Mouse (Mus musculus) urinary bladder, adult 2 months (tissue): ENCODE data around the gene Slc1a5. TPM values are rescaled to one million over a fixed set of nuclear protein-coding genes. Genes with fewer than 3 reads are reported as not detected.

ENCODE experiments used
- DNase-seq: peaks from one replicate; pipeline ENCODE4 v3.0.0; 2022; ENCODE audit warnings: low spot score
- polyA plus RNA-seq: library from polyadenylated mRNA; depleted of rRNA; stranded (reverse); fragments of >200 nt; gene quantifications from 2 replicates; pipeline ENCODE4 v1.2.3, GENCODE M21; 2012; rRNA removed

Slc1a5 gene
- polyA plus RNA-seq, 1 experiment, result 249 TPM

DNA sequence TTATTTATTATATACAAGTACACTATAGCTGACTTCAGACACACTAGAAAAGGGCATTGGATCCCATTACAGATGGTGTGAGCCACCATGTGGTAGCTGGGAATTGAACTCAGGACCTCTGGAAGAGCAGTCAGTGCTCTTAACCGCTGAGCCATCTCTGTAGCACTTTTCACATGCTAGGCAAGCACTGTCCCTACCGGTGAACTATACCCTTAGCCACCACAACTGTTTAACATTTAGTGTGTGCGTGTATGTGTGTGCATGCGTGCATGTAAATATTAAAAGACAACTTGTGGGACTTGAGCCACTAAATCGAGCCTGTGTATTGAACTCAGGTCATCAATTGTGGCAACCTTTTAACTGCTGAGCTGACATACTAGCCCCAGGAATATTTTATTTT lies 65.6 kb downstream of the Slc1a5 start:
- no peak for DNase-seq

- DNase-seq, result no peak
Observed at GRCm38 (mm10) chr7:16847507-16847906, 66.4 kb downstream of the Slc1a5 start.

Other genes with a start within 250 kb of the Slc1a5 start
- 17.8 and 24.8 TPM in 2 replicates for gene Arhgap35, start 166.3 kb upstream of the Slc1a5 start, polyA plus RNA-seq
- not detected in 2 replicates for gene Ceacam15, start 105.6 kb upstream of the Slc1a5 start, polyA plus RNA-seq
- gene Ceacam9, start 59.4 kb upstream of the Slc1a5 start, polyA plus RNA-seq, result not detected in 2 replicates
- 190 and 236 TPM in 2 replicates for gene Ap2s1, start 42.9 kb upstream of the Slc1a5 start, polyA plus RNA-seq
- 78.6 and 101 TPM in 2 replicates for gene Strn4, start 34.5 kb downstream of the Slc1a5 start, polyA plus RNA-seq
- gene Fkrp, start 35.4 kb downstream of the Slc1a5 start, polyA plus RNA-seq, result 17.2 and 21.3 TPM in 2 replicates
- gene Prkd2, start 61.6 kb downstream of the Slc1a5 start, polyA plus RNA-seq, result 19.2 and 24.4 TPM in 2 replicates
- gene Dact3, start 94.0 kb downstream of the Slc1a5 start, polyA plus RNA-seq, result 61.5 and 82.9 TPM in 2 replicates
- 26.7 and 27.5 TPM in 2 replicates for gene Gng8, start 110.4 kb downstream of the Slc1a5 start, polyA plus RNA-seq
- gene Ptgir, start 125.2 kb downstream of the Slc1a5 start, polyA plus RNA-seq, result 3.9 and 5.1 TPM in 2 replicates
- gene Calm3, start 142.8 kb downstream of the Slc1a5 start, polyA plus RNA-seq, result 182 and 223 TPM in 2 replicates
- 0.83 and 1.4 TPM in 2 replicates for gene Pnmal2, start 163.3 kb downstream of the Slc1a5 start, polyA plus RNA-seq
- 0.03 TPM in 2 replicates for gene Pnmal1, start 178.3 kb downstream of the Slc1a5 start, polyA plus RNA-seq
- gene Gm42372, start 201.7 kb downstream of the Slc1a5 start, polyA plus RNA-seq, result 0.06 TPM in 1 of 2 replicates, not detected in the other
- 9.5 and 9.6 TPM in 2 replicates for gene Ccdc8, start 211.4 kb downstream of the Slc1a5 start, polyA plus RNA-seq
- 104 and 116 TPM in 2 replicates for gene Ppp5c, start 246.6 kb downstream of the Slc1a5 start, polyA plus RNA-seq